Mouse (Mus musculus) CH12.LX (cell line): ENCODE results near the gene Eml2. TPM values are rescaled to one million over a fixed set of nuclear protein-coding genes. Genes with fewer than 3 reads are reported as not detected.

Experiments used
- DNase-seq: peaks from one replicate; pipeline ENCODE4 v3.0.0-alpha.2; 2013; ENCODE audit errors: extremely low read depth
- H3K27ac ChIP-seq: 2 replicates; pipeline ENCODE4 v1.5.1; 2012; ENCODE audit warnings: low read depth, mild to moderate bottlenecking, control low read depth, moderate library complexity; ENCODE audit not compliant: insufficient read depth
- H3K27me3 ChIP-seq: replicated peaks from 2 replicates; pipeline ENCODE3; 2012; ENCODE audit warnings: inconsistent platforms
- H3K36me3 ChIP-seq, 2 experiments: replicated peaks in 1 of 2; 2 replicates each; pipeline versions ENCODE3 to v1.6.1; 2012; ENCODE audit warnings: inconsistent platforms in 1 of 2, low read length in 1 of 2, mild to moderate bottlenecking in 1 of 2, mixed read lengths in 1 of 2, moderate library complexity in 1 of 2; ENCODE audit not compliant: control insufficient read depth in 1 of 2, insufficient read depth in 1 of 2
- H3K4me1 ChIP-seq, 2 experiments: 2 replicates each; pipeline ENCODE4 v1.6.1; 2012; ENCODE audit warnings: inconsistent platforms in 1 of 2, moderate library complexity in 1 of 2; ENCODE audit not compliant: insufficient read depth in 2 of 2, control insufficient read depth in 1 of 2
- H3K4me2 ChIP-seq: 2 replicates; pipeline ENCODE4 v1.6.1; 2012; ENCODE audit warnings: low read depth, mild to moderate bottlenecking, control low read depth; ENCODE audit not compliant: poor library complexity, insufficient read depth, severe bottlenecking
- H3K4me3 ChIP-seq, 3 experiments: fragments of 150-350 bp in 1 of 3; sonication (generic) in 1 of 3; replicated peaks in 1 of 3; 2 replicates each; pipeline versions ENCODE3 to v1.5.1; 2011 to 2012; ENCODE audit warnings: low read depth in 2 of 3, low read length in 2 of 3, mild to moderate bottlenecking in 2 of 3, moderate library complexity in 2 of 3, control low read depth in 1 of 3, improper control_type of control experiment in 1 of 3, inconsistent platforms in 1 of 3, mixed read lengths in 1 of 3; ENCODE audit not compliant: poor library complexity in 1 of 3
- H3K79me2 ChIP-seq: replicated peaks from 2 replicates; pipeline ENCODE4 v1.6.1; 2012; ENCODE audit warnings: mild to moderate bottlenecking, moderate library complexity; ENCODE audit not compliant: control insufficient read depth, poor library complexity, insufficient read depth, severe bottlenecking; ENCODE audit errors: extremely low read depth
- H3K9ac ChIP-seq: 2 replicates; pipeline ENCODE4 v1.6.1; 2012; ENCODE audit warnings: low read depth, mild to moderate bottlenecking, control low read depth, moderate library complexity; ENCODE audit not compliant: insufficient read depth
- H3K9me3 ChIP-seq: replicated peaks from 2 replicates; pipeline ENCODE3; 2012; ENCODE audit warnings: low read length, inconsistent platforms, mixed read lengths
- CHD1 ChIP-seq: IDR thresholded peaks from 2 replicates; pipeline ENCODE4 v1.6.1; 2012; ENCODE audit warnings: low read depth, low read length, improper control_type of control experiment, inconsistent platforms
- ELF1 ChIP-seq: IDR thresholded peaks from 2 replicates; pipeline ENCODE4 v1.6.1; 2014; ENCODE audit warnings: low read depth, mild to moderate bottlenecking, inconsistent platforms, low read length, improper control_type of control experiment
- ETS1 ChIP-seq: conservative IDR thresholded peaks from 2 replicates; pipeline ENCODE4 v1.6.1; 2012; ENCODE audit warnings: low read depth, mild to moderate bottlenecking, inconsistent platforms, low read length, improper control_type of control experiment, moderate library complexity
- GABPA ChIP-seq: IDR thresholded peaks from 2 replicates; pipeline ENCODE4 v1.6.1; 2012; ENCODE audit warnings: low read depth, low read length, improper control_type of control experiment, inconsistent platforms; ENCODE audit not compliant: insufficient replicate concordance
- IRF4 ChIP-seq: IDR thresholded peaks from 2 replicates; pipeline ENCODE4 v1.6.1; 2014; ENCODE audit warnings: low read depth, mild to moderate bottlenecking, inconsistent platforms, low read length, improper control_type of control experiment
- JUN ChIP-seq: IDR thresholded peaks from 2 replicates; pipeline ENCODE4 v1.6.1; 2011; ENCODE audit warnings: low read depth, mild to moderate bottlenecking, low read length, improper control_type of control experiment, moderate library complexity; ENCODE audit not compliant: insufficient read depth
- JUND ChIP-seq: conservative IDR thresholded peaks from 2 replicates; pipeline ENCODE4 v1.6.1; 2011; ENCODE audit warnings: low read depth, low read length, improper control_type of control experiment
- MAX ChIP-seq: IDR thresholded peaks from 2 replicates; pipeline ENCODE4 v1.6.1; 2011; ENCODE audit warnings: low read length, improper control_type of control experiment
- MAZ ChIP-seq: IDR thresholded peaks from 2 replicates; pipeline ENCODE4 v1.6.1; 2012; ENCODE audit warnings: low read depth, mild to moderate bottlenecking, inconsistent platforms, low read length, improper control_type of control experiment, moderate library complexity
- MEF2A ChIP-seq: IDR thresholded peaks from 2 replicates; pipeline ENCODE4 v1.6.1; 2014; ENCODE audit warnings: low read depth, mild to moderate bottlenecking, inconsistent platforms, low read length, improper control_type of control experiment, borderline replicate concordance
- MXI1 ChIP-seq: IDR thresholded peaks from 2 replicates; pipeline ENCODE4 v1.6.1; 2011; ENCODE audit warnings: mild to moderate bottlenecking, low read depth, low read length, improper control_type of control experiment
- MYC ChIP-seq: IDR thresholded peaks from 2 replicates; pipeline ENCODE4 v1.6.1; 2011; ENCODE audit warnings: low read depth, mild to moderate bottlenecking, improper control_type of control experiment, low read length
- POLR2A ChIP-seq: IDR thresholded peaks from 2 replicates; pipeline ENCODE4 v1.6.1; 2011; ENCODE audit warnings: low read depth, mild to moderate bottlenecking, improper control_type of control experiment, low read length
- SIN3A ChIP-seq: IDR thresholded peaks from 2 replicates; pipeline ENCODE4 v1.6.1; 2012; ENCODE audit warnings: low read length, improper control_type of control experiment, inconsistent platforms
- TBP ChIP-seq: conservative IDR thresholded peaks from 2 replicates; pipeline ENCODE4 v1.6.1; 2011; ENCODE audit warnings: low read depth, low read length, improper control_type of control experiment
- TCF12 ChIP-seq: IDR thresholded peaks from 2 replicates; pipeline ENCODE4 v1.6.1; 2014; ENCODE audit warnings: low read depth, mild to moderate bottlenecking, inconsistent platforms, low read length, improper control_type of control experiment
- USF1 ChIP-seq: IDR thresholded peaks from 2 replicates; pipeline ENCODE4 v1.6.1; 2014; ENCODE audit warnings: low read depth, mild to moderate bottlenecking, inconsistent platforms, low read length, improper control_type of control experiment
- dilution Hi-C: fragments of 300-500 bp; cut with MboI; formaldehyde crosslinking; loops from 2 replicates; pipeline ENCODE4 v1.14.3; 2020; ENCODE audit warnings: low sequenced_read_pairs; ENCODE audit not compliant: extremely low pct_unique_long_range_greater_than_20kb, extremely low pct_ligation_motif_present
- in situ Hi-C: fragments of 300-500 bp; cut with MboI; formaldehyde crosslinking; loops from 3 replicates; pipeline ENCODE4 v1.14.3; 2019; ENCODE audit warnings: low sequenced_read_pairs, low pct_ligation_motif_present, low pct_unique_long_range_greater_than_20kb, mixed read lengths
- polyA plus RNA-seq: library from polyadenylated mRNA; unstranded; fragments of >175 nt; gene quantifications from 2 replicates; pipeline ENCODE4 v1.2.1, GENCODE M21; 2012; ENCODE audit warnings: low read depth; ENCODE audit not compliant: insufficient read length
- total RNA-seq, 2 experiments: library from RNA; depleted of rRNA; stranded (reverse); fragments of 300-350 nt in 1 of 2; fragments of >200 nt in 1 of 2; gene quantifications; 2 replicates each; pipeline ENCODE4 v1.2.3; 2012 to 2014

Gene Eml2
- total and polyA plus RNA-seq, 3 experiments: 12.3 to 52.4 (median 29.1) TPM

DNA sequence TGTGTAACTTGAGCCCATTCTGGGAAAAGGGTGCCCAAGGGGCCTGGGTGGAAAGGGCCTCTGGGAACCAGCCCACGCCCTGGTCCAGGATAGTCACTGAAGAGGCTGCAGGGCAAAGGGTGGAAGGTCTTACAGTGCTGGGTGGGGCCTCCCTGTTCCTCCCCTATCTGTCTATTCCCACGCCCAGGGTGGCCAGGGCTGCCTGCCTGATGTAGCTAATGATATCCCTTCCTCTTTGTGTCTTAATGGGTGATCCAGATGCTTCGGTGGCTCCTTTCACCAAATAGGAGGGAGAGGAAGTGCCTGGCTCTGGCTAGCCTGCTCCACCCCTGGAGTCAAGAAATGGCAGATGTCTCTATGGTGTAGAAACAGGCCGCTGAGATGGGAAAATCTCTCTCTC lies 48.7 kb downstream of the Eml2 start:
- Histone ChIP-seq H3K27me3 (no peaks in the 10 kb centered on the region), H3K4me1 (peaks cover 0 to 26% of the 10 kb centered on the region in 2 experiments; a peak in 2 of 4 replicates), H3K9me3 (no peaks in the 10 kb centered on the region), H3K4me3 (no peak overlapping the region), H3K79me2 (peaks cover 12% of the 10 kb centered on the region), H3K27ac (no peak overlapping the region), H3K4me2 (no peak overlapping the region), H3K36me3 (peaks cover 10 to 48% of the 10 kb centered on the region in 2 experiments), H3K9ac (no peak overlapping the region)
- in situ Hi-C loops: no loop called here
- no peak for DNase-seq
- dilution Hi-C loops: no loop called here
- TF ChIP-seq MXI1: no peak
- TF ChIP-seq SIN3A: no peak
- no peak for TF ChIP-seq CHD1
- TF ChIP-seq MAX: no peak
- no peak for TF ChIP-seq USF1
- TF ChIP-seq GABPA: no peak
- TF ChIP-seq JUN: no peak
- TF ChIP-seq JUND: no peak
- no peak for TF ChIP-seq MEF2A

DNA sequence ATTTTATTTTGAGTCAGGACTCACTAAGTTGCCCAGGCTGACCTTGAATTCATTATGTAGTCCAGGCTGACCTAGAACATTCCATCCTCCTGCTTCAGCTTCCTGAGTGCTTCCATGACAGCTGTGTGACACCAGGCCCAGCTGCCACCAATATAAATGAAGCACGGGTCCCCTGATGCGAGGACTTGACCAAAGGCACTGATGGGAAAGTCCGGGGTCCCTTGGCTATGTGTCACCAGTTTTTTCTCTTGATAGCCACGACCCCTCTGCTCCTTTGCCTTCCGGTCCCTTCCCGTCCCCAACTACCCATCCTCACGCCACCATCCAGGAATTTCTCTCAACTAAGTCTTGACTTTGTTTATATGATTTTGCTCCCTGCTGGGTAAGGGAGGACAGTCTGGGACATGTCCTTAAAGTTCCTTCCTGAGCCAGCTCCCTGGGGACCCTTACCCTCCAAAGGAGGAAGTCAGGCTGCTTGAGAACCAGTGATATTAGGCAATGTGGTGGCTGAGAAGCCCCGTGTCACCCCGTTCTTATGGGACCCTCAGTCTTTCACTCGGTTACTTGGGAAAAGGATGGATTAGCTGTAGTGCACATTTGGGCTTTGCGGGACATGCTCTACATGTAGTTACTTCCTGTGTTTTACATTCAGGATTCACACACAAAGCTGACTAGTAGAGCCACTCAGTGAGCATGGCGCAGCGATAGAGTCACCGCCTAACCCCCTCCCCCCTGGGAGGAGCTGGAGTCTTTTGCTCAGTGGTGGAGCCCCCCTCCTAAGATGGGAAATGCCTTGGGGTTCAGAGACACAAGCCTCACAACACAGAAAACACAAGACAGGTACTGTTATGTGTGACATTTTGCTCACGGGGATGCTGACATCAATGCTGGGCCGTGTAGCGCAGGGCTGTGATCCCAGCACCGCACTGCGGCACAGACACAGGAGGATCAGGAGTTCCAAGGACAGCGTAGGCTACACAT lies 50.9 kb downstream of the Eml2 start:
- peak overlapping the region; percentile 75 to 99 (median 92) for H3K4me3 ChIP-seq
- in situ Hi-C loops (no loop called here), dilution Hi-C loops (no loop called here)
- peak overlapping the region; percentile 70 for H3K4me2 ChIP-seq
- H3K9me3 ChIP-seq: no peaks in the 10 kb centered on the region
- peak overlapping the region; percentile 91 for H3K27ac ChIP-seq
- no peaks in the 10 kb centered on the region for H3K27me3 ChIP-seq
- peaks cover 0 to 32% of the 10 kb centered on the region in 2 experiments; a peak in 2 of 4 replicates for H3K4me1 ChIP-seq
- peaks cover 9 to 57% of the 10 kb centered on the region in 2 experiments for H3K36me3 ChIP-seq
- peak; percentile 73 for DNase-seq
- H3K9ac ChIP-seq: peak overlapping the region; percentile 80
- TF ChIP-seq TCF12: no peak
- no peak for TF ChIP-seq CHD1
- no peak for TF ChIP-seq IRF4
- no peak for TF ChIP-seq MAZ
- peak; percentile 41 for TF ChIP-seq ELF1
- no peak for TF ChIP-seq USF1
- no peak for TF ChIP-seq ETS1
- TF ChIP-seq TBP: no peak; the same call in 1 of the 2 replicates
- TF ChIP-seq MYC: peak; percentile 51; the same call in 1 of the 2 replicates
- TF ChIP-seq POLR2A: no peak
- peaks cover 14% of the 10 kb centered on the region for H3K79me2 ChIP-seq
